Mouse (Mus musculus) stomach, postnatal 0 days (tissue): Measurements from ENCODE around the gene Btbd2.

ENCODE experiments used
- CTCF ChIP-seq: IDR thresholded peaks from 2 replicates; pipeline ENCODE4 v1.5.1; 2016; ENCODE audit warnings: antibody characterized with exemption, low read depth, mild to moderate bottlenecking, moderate library complexity
- EP300 ChIP-seq: optimal IDR thresholded peaks from 2 replicates; pipeline ENCODE3; 2016; ENCODE audit warnings: antibody characterized with exemption

DNA sequence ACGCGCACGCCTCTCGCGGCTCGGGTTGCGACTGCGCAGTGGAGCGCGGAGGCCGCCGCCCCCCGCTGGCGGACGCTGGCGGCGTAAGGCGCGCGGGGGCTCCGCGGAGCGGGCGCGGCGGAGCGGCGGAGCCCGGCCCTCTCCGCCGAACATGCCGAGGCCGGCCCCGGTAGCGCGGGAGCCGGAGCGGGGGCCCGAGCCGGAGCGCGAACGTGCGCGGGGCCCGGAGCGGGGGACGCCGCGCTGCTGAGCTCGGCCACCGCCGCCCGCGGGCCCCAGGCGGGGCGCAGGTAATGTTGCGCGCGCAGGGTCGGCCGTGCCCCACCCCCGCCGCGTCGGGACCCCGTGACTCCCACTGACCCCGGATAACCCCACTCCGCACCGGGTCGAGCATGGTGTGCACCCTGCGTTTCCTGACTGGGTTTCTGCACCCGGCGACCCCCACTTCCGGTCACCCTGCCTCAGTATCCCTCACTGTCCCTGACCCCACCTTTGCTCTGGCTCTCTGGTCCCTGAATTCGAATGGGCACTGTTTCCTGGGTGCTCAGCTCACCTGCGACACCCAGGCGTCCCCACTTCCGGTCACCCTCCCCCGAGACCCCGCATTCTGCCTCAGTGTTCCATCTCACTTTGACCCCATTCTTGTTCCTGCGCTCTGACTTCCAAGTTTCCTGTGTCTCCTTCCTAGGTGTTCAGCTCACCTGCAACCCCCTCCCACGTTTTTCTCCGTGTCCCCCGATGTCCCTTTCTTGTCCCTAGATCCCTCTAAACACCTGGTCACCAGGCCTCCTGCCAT is 34.0 kb downstream of the Btbd2 start, which contains the start of gene Csnk1g2:
- TF ChIP-seq CTCF (no peak; the same call in 1 of the 2 replicates), EP300 (no peak)
